Mouse (Mus musculus): ENCODE measurements around the gene Dnttip1.
"Not testable (repeated sequence)": the region's sequence is repeated elsewhere in the genome, so short reads cannot be mapped to it uniquely, and the experiment has no call there.

DNA sequence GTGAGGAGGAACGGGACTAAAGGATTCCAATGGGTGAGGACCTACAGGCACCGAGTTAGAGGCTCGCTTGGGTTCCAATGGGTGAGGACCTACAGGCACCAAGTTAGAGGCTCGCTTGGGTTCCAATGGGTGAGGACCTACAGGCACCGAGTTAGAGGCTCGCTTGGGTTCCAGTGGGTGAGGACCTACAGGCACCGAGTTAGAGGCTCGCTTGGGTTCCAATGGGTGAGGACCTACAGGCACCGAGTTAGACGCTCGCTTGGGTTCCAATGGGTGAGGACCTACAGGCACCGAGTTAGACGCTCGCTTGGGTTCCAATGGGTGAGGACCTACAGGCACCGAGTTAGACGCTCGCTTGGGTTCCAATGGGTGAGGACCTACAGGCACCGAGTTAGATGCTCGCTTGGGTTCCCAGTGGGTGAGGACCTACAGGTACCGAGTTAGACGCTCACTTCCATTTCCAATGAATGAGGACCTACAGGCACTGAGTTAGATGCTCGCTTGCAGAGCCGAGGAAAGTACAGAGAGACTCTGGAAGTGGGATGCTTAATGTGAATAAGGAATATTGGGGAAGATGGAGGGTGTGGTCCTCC lies 29.5 kb upstream of the Dnttip1 start:
- TF ChIP-seq CTCF, EP300 (IDR thresholded peaks at IDR 0.05; ENCODE audit: low read depth): not testable (repeated sequence)

Data from liver, embryonic 14.5 days (tissue).